11 mouse cellular contexts compared by ENCODE assay signal in the genomic region with DNA sequence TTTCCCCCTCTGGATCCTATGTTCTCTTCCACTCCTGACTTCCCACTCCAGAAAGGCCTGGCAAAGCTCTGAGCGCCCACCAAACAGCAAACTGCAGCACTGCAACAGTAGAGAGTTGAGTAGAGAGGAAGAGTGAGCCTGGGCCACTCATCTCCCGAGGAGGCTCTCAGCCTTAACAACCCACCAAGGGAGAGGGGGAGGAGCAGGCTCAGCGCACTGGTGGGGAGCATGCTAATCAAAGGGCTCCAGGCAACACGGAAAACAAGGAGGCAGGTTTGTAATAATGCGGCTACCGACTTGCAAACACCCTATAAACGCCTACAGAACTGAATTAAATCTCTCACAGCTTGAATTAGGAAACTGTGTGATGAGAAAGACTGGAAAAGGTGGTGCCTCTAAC. TPM values are rescaled to one million over a fixed set of nuclear protein-coding genes. Genes with fewer than 3 reads are reported as not detected.
DNase-seq lines count a peak whose midpoint lies in the region; ATAC-seq and TF ChIP-seq lines count a peak whose summit lies in the region.
"Had no signal": no experiment of that assay in that cellular context is flagged by ENCODE, and none has a peak within 500 bp of the region (broad histone marks: within the 10 kb centered on the region; RNA-seq: fewer than 3 reads in every experiment).

No protein-coding gene starts in this region.

- H3K27me3 ChIP-seq in heart, embryonic 13.5 days (replicated peaks): no peaks in the 10 kb centered on the region
- no peaks in the 10 kb centered on the region for H3K27me3 ChIP-seq in heart, adult 2 months (ENCODE audit: control insufficient read depth, insufficient read depth, low read length)
- no peaks in the 10 kb centered on the region for H3K27me3 ChIP-seq in forebrain, embryonic 15.5 days
- H3K27me3 ChIP-seq: liver, embryonic 13.5 days had no signal

- ATAC-seq in heart, embryonic 13.5 days (ENCODE audit: extremely low read depth, insufficient number of reproducible peaks, low FRiP score, low TSS enrichment): no peak
- no peak; the same call in 1 of the 2 replicates for ATAC-seq in forebrain, embryonic 15.5 days (replicated peaks)
- ATAC-seq in cerebellum, adult (ENCODE audit: insufficient number of reproducible peaks, low FRiP score, low TSS enrichment): no peak

- no peak for TF ChIP-seq CTCF in heart, adult 2 months (IDR thresholded peaks at IDR 0.05)

- no peaks in the 10 kb centered on the region for H3K36me3 ChIP-seq in heart, embryonic 13.5 days
- peaks cover 8% of the 10 kb centered on the region for H3K36me3 ChIP-seq in heart, adult 2 months (ENCODE audit: control insufficient read depth, insufficient read depth, low read length)
- no peaks in the 10 kb centered on the region for H3K36me3 ChIP-seq in forebrain, embryonic 15.5 days
- H3K36me3 ChIP-seq in macrophage (ENCODE audit: inconsistent target): no peaks in the 10 kb centered on the region
- H3K36me3 ChIP-seq: liver, embryonic 13.5 days had no signal

- H3K4me1 ChIP-seq in heart, embryonic 13.5 days: peaks cover 98% of the 10 kb centered on the region
- peaks cover 52% of the 10 kb centered on the region for H3K4me1 ChIP-seq in heart, adult 2 months (ENCODE audit: control insufficient read depth, insufficient read depth, low read length)
- peaks cover 74% of the 10 kb centered on the region for H3K4me1 ChIP-seq in forebrain, embryonic 15.5 days

- H3K27ac ChIP-seq in heart, embryonic 13.5 days (replicated peaks): peak overlapping the region; percentile 53
- H3K27ac ChIP-seq in heart, adult 2 months: no peak overlapping the region
- 0 out of 2 replicates have a peak overlapping the region, but pooled peaks have one; percentile 17 for H3K27ac ChIP-seq in forebrain, embryonic 15.5 days (replicated peaks)
- peak overlapping the region; percentile 83 for H3K27ac ChIP-seq in macrophage
- H3K27ac ChIP-seq: liver, embryonic 13.5 days had no signal

- no peak overlapping the region for H3K4me3 ChIP-seq in heart, embryonic 13.5 days
- H3K4me3 ChIP-seq in heart, adult 2 months: no peak overlapping the region
- no peak overlapping the region for H3K4me3 ChIP-seq in forebrain, embryonic 15.5 days
- no peak overlapping the region for H3K4me3 ChIP-seq in macrophage (ENCODE audit: inconsistent target)
- H3K4me3 ChIP-seq: liver, embryonic 13.5 days had no signal

- no peak for TF ChIP-seq POLR2A in heart, adult 2 months (IDR thresholded peaks at IDR 0.05; ENCODE audit: insufficient read depth, low read depth, low read length)

- intact Hi-C loops in heart, adult 2 months (cut with DNase I): no loop called here

- no peak for DNase-seq in heart, adult 2 months
- DNase-seq in embryo, embryonic 11 days: peak; percentile 61
- no peak for DNase-seq in adrenal gland, postnatal 10 days
- DNase-seq in urinary bladder, postnatal 10 days (ENCODE audit: low spot score): no peak
- DNase-seq: kidney, adult 8-10 months; liver, embryonic 13.5 days had no signal

- 16% methylated on average over 7 of the region's 7 CpGs for WGBS in heart, embryonic 13.5 days
- WGBS in heart, adult 2 months: 58% methylated on average over 7 of the region's 7 CpGs
- WGBS in forebrain, embryonic 15.5 days: 8% methylated on average over 7 of the region's 7 CpGs
- 71% methylated on average over 7 of the region's 7 CpGs for WGBS in macrophage (ENCODE audit: missing documents)

- no peaks in the 10 kb centered on the region for H3K9me3 ChIP-seq in heart, embryonic 13.5 days
- no peaks in the 10 kb centered on the region for H3K9me3 ChIP-seq in forebrain, embryonic 15.5 days
- H3K9me3 ChIP-seq: liver, embryonic 13.5 days had no signal

- H3K79me2 ChIP-seq in heart, adult 2 months (replicated peaks; ENCODE audit: control insufficient read depth, insufficient read depth, low read length): peaks cover 7% of the 10 kb centered on the region
- peaks cover 76% of the 10 kb centered on the region for H3K79me2 ChIP-seq in macrophage (ENCODE audit: inconsistent target)

- peak overlapping the region; percentile 59 for H3K9ac ChIP-seq in heart, embryonic 13.5 days
- H3K9ac ChIP-seq in heart, adult 2 months (ENCODE audit: low read depth, low read length): no peak overlapping the region
- H3K9ac ChIP-seq in forebrain, embryonic 15.5 days (replicated peaks): no peak overlapping the region
- H3K9ac ChIP-seq: liver, embryonic 13.5 days had no signal

- 0 out of 2 replicates have a peak overlapping the region, but pooled peaks have one; percentile 13 for H3K4me2 ChIP-seq in heart, embryonic 13.5 days
- H3K4me2 ChIP-seq in forebrain, embryonic 15.5 days (replicated peaks): no peak overlapping the region
- H3K4me2 ChIP-seq: heart, embryonic 11.5 days; liver, embryonic 13.5 days had no signal

- no peak for TF ChIP-seq EP300 in heart, adult 2 months (IDR thresholded peaks at IDR 0.05; ENCODE audit: insufficient read depth, low read depth, low read length)

RNA-seq across cellular contexts. Expression of a gene that starts 42.6 kb away (rescaled TPM):
- 19.7 and 20.2 TPM in 2 replicates for polyA plus RNA-seq in heart, embryonic 13.5 days (2015; fragmentation: Nextera tagmentation; extraction: Ambion mirVana)
- 10 to 100 TPM; 42.9 to 45.4 TPM for total RNA-seq in heart, adult 2 months (2021)
- 27.0 and 40.5 TPM in 2 replicates for polyA plus RNA-seq in heart, adult 2 months (2012; rRNA removed)
- 32.0 and 37.1 TPM in 2 replicates for polyA plus RNA-seq in forebrain, embryonic 15.5 days (2015; fragmentation: Nextera tagmentation; extraction: Ambion mirVana)
- total RNA-seq in macrophage (2018; cell fraction: chromatin; rRNA removed): 100 to 1,000 TPM in 6 of 26 experiments, 10 to 100 TPM in 20; 35.9 to 288 (median 61.1) TPM
- 10 to 100 TPM in 16 of 26 experiments, 1 to 10 TPM in 10; 7.6 to 27.7 (median 12.0) TPM for total RNA-seq in macrophage (2018; cell fraction: cytosol; rRNA removed)
- total RNA-seq in macrophage (2018; cell fraction: nucleus; rRNA removed): 100 to 1,000 TPM in 1 of 26 experiments, 10 to 100 TPM in 25; 16.0 to 103 (median 36.0) TPM
- polyA plus RNA-seq in macrophage (2018): 7.2 to 21.6 TPM (median 7.7 TPM) in 3 replicates
- total RNA-seq in adrenal gland, postnatal 10 days (2021): 10 to 100 TPM; 29.1 to 36.5 TPM
